28 mouse cellular contexts compared by ENCODE assay signal in genomic region chr17:71006976-71007375, GRCm38 (mm10). TPM values are rescaled to one million over a fixed set of nuclear protein-coding genes. Genes with fewer than 3 reads are reported as not detected.
"Had no signal": no experiment of that assay in that cellular context is flagged by ENCODE, and none has a peak within 500 bp of the region (broad histone marks: within the 10 kb centered on the region; RNA-seq: fewer than 3 reads in every experiment).

No protein-coding gene starts in this region.

- H3K4me3 ChIP-seq: embryonic facial prominence, embryonic 10.5 days; embryonic facial prominence, embryonic 12.5 days; embryonic facial prominence, embryonic 13.5 days; embryonic facial prominence, embryonic 15.5 days; erythroblast, embryonic 14.5 days; forebrain, embryonic 10.5 days; forebrain, embryonic 12.5 days; forebrain, embryonic 13.5 days; forebrain, embryonic 15.5 days; gastrocnemius, adult 2 months had no signal

- H3K9ac ChIP-seq: embryonic facial prominence, embryonic 12.5 days; embryonic facial prominence, embryonic 13.5 days; embryonic facial prominence, embryonic 15.5 days; forebrain, embryonic 12.5 days; forebrain, embryonic 13.5 days; forebrain, embryonic 15.5 days; forebrain, postnatal 0 days had no signal

- ATAC-seq: forebrain, embryonic 13.5 days; forebrain, embryonic 14.5 days; forebrain, embryonic 15.5 days; forebrain, embryonic 16.5 days; forebrain, postnatal 0 days had no signal

- DNase-seq: cerebellum, adult 18-20 months; cerebellum, adult 2 months; cerebellum, adult 8-10 months; cerebellum, adult 9-10 months; cerebellum, adult 9-11 months; cerebellum, postnatal 10 days; cerebellum, postnatal 14 days; cerebellum, postnatal 25 days; cerebellum, postnatal 36 days; embryo, embryonic 11 days; forebrain, postnatal 0 days; gastrocnemius, adult 2 months; gastrocnemius, postnatal 10 days; gastrocnemius, postnatal 14 days; gastrocnemius, postnatal 25 days; gastrocnemius, postnatal 36 days; heart, adult 18-20 months had no signal

- H3K27ac ChIP-seq: embryonic facial prominence, embryonic 10.5 days; embryonic facial prominence, embryonic 12.5 days; embryonic facial prominence, embryonic 13.5 days; embryonic facial prominence, embryonic 15.5 days; forebrain, embryonic 10.5 days; forebrain, embryonic 12.5 days; forebrain, embryonic 13.5 days; forebrain, embryonic 15.5 days; gastrocnemius, adult 2 months had no signal

- H3K36me3 ChIP-seq: embryonic facial prominence, embryonic 10.5 days; embryonic facial prominence, embryonic 12.5 days; embryonic facial prominence, embryonic 13.5 days; embryonic facial prominence, embryonic 15.5 days; forebrain, embryonic 10.5 days; forebrain, embryonic 12.5 days; forebrain, embryonic 15.5 days had no signal

- H3K27me3 ChIP-seq: embryonic facial prominence, embryonic 12.5 days; embryonic facial prominence, embryonic 13.5 days; embryonic facial prominence, embryonic 15.5 days; forebrain, embryonic 12.5 days; forebrain, embryonic 13.5 days; forebrain, embryonic 15.5 days had no signal

- H3K4me2 ChIP-seq: embryonic facial prominence, embryonic 12.5 days; embryonic facial prominence, embryonic 13.5 days; embryonic facial prominence, embryonic 15.5 days; forebrain, embryonic 12.5 days; forebrain, embryonic 13.5 days; forebrain, embryonic 15.5 days had no signal

- H3K9me3 ChIP-seq: embryonic facial prominence, embryonic 12.5 days; embryonic facial prominence, embryonic 15.5 days; forebrain, embryonic 10.5 days; forebrain, embryonic 12.5 days; forebrain, embryonic 13.5 days; forebrain, embryonic 15.5 days had no signal

RNA-seq across cellular contexts. Expression of gene Myom1, which starts 4.5 kb away (rescaled TPM):
- polyA plus RNA-seq: erythroblast, embryonic 14.5 days had no signal
